Mouse (Mus musculus): ENCODE results near the gene Pde3a. TPM values are rescaled to one million over a fixed set of nuclear protein-coding genes. Genes with fewer than 3 reads are reported as not detected.
"Not testable (repeated sequence)": the region's sequence is repeated elsewhere in the genome, so short reads cannot be mapped to it uniquely, and the experiment has no call there.

Pde3a gene
- polyA plus RNA-seq, 1 experiment from 2014 or later: 7.4 TPM

DNA sequence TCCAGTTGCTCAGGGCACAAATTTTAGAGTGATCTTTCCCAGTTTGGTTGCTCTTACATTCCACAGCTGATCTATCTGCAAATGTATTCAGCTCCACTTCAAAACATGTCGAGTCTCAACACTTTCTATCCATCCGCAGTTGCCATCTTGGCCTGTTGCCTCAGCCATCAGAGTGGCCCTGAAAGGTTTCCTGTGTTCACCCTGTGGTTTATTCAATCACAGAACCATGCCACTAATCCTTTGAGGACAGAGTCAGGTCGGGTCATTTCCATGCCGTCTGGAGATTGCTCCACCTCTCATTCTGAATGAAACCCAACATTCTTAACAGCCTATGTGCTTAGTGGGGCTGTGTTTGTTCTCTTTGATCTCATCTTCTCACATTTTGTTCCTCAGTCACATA, 73.9 kb downstream of the Pde3a start:
- 28% methylated on average over 4 of the region's 4 CpGs for WGBS
- ATAC-seq (ENCODE audit: insufficient read depth) (no peak), DNase-seq (no peak)
- Histone ChIP-seq H3K9me3 (ENCODE audit: low read depth, low read length) (no peaks in the 10 kb centered on the region), H3K4me1 (ENCODE audit: insufficient read depth) (no peaks in the 10 kb centered on the region), H3K4me3 (ENCODE audit: low read depth, low read length) (no peak overlapping the region), H3K27me3 (ENCODE audit: insufficient read depth, low read length) (no peaks in the 10 kb centered on the region), H3K9ac (no peak overlapping the region), H3K27ac (ENCODE audit: low read depth) (no peak overlapping the region), H3K4me2 (no peak overlapping the region), H3K36me3 (ENCODE audit: insufficient read depth) (no peaks in the 10 kb centered on the region)
- no peak for TF ChIP-seq CTCF (IDR thresholded peaks at IDR 0.05; ENCODE audit: low read depth)

DNA sequence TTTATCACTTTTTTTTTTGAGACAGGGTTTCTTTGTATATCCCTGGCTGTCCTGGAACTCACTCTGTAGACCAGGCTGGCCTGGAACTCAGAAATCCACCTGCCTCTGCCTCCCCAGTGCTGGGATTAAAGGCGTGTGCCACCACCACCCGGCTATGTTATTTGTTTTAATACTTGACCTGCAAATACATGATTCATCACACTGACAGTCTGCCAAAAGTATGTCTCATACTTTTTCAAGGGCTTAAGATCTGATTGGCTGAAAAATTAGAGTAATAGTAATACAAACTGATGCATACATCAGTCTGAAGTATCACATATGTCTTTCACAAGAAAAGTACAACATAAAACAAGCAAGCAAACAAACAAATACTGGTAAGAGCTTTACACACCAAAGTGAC, 78.1 kb downstream of the Pde3a start:
- not testable (repeated sequence) for H3K27ac ChIP-seq (ENCODE audit: low read depth); H3K36me3 ChIP-seq (ENCODE audit: insufficient read depth); H3K4me2 ChIP-seq; ATAC-seq (ENCODE audit: insufficient read depth); H3K9ac ChIP-seq; DNase-seq; H3K9me3 ChIP-seq (ENCODE audit: low read depth, low read length); H3K4me3 ChIP-seq (ENCODE audit: low read depth, low read length); H3K4me1 ChIP-seq (ENCODE audit: insufficient read depth); H3K27me3 ChIP-seq (ENCODE audit: insufficient read depth, low read length)
- WGBS: 73% methylated on average over 2 of the region's 2 CpGs

DNA sequence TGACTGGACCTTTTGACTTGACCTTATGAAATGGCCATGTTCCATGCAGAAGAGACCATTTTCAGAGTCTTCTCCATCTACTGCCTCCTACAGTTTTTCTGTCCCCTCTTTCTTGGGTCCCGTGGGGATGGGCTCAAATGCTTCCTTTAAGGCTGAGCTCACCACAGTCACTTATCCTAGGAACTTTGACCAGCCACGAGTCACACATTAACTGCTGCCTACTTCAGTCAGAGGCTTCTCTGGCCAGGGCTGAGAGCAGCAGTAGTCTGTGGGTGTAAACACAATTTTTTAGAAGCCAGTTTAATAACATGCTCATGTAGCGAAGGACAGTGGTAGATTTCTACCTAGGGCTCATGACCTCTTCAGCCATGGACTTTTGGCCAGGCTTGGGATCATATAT, 79.0 kb downstream of the Pde3a start:
- Histone ChIP-seq H3K4me3 (ENCODE audit: low read depth, low read length) (no peak overlapping the region), H3K36me3 (ENCODE audit: insufficient read depth) (no peaks in the 10 kb centered on the region), H3K9ac (no peak overlapping the region), H3K27me3 (ENCODE audit: insufficient read depth, low read length) (no peaks in the 10 kb centered on the region), H3K4me1 (ENCODE audit: insufficient read depth) (0 out of 2 replicates have a peak, but pooled peaks cover 2% of the 10 kb centered on the region), H3K4me2 (no peak overlapping the region), H3K27ac (ENCODE audit: low read depth) (no peak overlapping the region), H3K9me3 (ENCODE audit: low read depth, low read length) (no peaks in the 10 kb centered on the region)
- no peak for TF ChIP-seq CTCF (IDR thresholded peaks at IDR 0.05; ENCODE audit: low read depth)
- no peak for DNase-seq
- ATAC-seq (ENCODE audit: insufficient read depth): no peak
- 84% methylated on average over 3 of the region's 3 CpGs for WGBS

DNA sequence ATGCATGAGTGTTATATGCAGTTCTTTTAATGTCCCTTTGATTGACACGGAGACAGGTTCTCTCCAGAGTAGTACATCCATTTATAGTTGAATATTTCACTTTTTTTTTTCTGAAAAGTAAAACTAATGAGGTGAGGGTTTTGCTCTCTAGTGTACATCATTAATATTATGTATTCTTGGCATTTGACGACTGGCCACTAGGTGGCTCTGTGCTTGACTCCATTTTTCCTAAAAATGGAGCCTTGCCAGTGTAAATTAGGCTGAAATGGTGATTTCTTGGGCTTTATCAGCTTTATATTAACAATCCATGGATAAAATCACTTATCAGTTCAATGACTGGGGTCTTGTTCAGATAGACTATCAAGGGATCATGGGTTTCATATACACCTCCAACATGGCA, 82.4 kb downstream of the Pde3a start:
- Histone ChIP-seq H3K4me1 (ENCODE audit: insufficient read depth) (0 out of 2 replicates have a peak, but pooled peaks cover 2% of the 10 kb centered on the region), H3K36me3 (ENCODE audit: insufficient read depth) (no peaks in the 10 kb centered on the region), H3K9me3 (ENCODE audit: low read depth, low read length) (no peaks in the 10 kb centered on the region), H3K27me3 (ENCODE audit: insufficient read depth, low read length) (no peaks in the 10 kb centered on the region), H3K9ac (no peak overlapping the region), H3K27ac (ENCODE audit: low read depth) (no peak overlapping the region), H3K4me3 (ENCODE audit: low read depth, low read length) (no peak overlapping the region), H3K4me2 (no peak overlapping the region)
- ATAC-seq (ENCODE audit: insufficient read depth): no peak
- TF ChIP-seq CTCF (IDR thresholded peaks at IDR 0.05; ENCODE audit: low read depth): peak; percentile 47
- 50% methylated on average over 2 of the region's 2 CpGs for WGBS
- no peak for DNase-seq

DNA sequence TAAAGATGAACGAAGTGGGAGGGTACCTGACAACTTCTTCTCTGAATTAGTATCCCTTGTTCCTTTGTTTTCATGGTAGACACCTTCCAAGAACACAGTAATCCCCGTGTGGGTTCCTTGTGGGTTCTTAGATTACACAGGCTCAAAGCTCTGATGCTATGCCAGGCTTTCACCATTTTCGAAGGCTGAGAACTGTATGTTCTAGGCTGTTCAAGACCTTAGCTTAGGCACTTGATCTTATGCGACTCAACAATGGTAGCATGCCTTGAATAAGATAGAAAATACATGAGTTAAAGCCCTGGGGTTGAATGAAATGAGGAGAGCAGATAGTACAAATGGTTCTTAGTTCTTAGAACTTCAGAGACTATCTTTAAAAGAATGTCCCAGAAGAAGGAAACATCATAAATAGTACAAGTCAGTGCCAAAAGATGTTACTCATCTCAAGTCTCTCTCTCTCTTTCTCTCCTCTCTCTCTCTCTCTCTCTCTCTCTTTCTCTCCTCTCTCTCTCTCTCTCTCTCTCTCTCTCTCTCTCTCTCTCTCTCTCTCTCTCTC, 83.6 kb downstream of the Pde3a start:
- H3K27ac ChIP-seq (ENCODE audit: low read depth): no peak overlapping the region
- H3K4me3 ChIP-seq (ENCODE audit: low read depth, low read length): no peak overlapping the region
- H3K36me3 ChIP-seq (ENCODE audit: insufficient read depth): no peaks in the 10 kb centered on the region
- 0 out of 2 replicates have a peak, but pooled peaks cover 2% of the 10 kb centered on the region for H3K4me1 ChIP-seq (ENCODE audit: insufficient read depth)
- DNase-seq (no peak), ATAC-seq (ENCODE audit: insufficient read depth) (no peak)
- no peak overlapping the region for H3K4me2 ChIP-seq
- no peaks in the 10 kb centered on the region for H3K9me3 ChIP-seq (ENCODE audit: low read depth, low read length)
- no peak overlapping the region for H3K9ac ChIP-seq
- no peaks in the 10 kb centered on the region for H3K27me3 ChIP-seq (ENCODE audit: insufficient read depth, low read length)
- WGBS: 84% methylated on average over 4 of the region's 4 CpGs
- no peak for TF ChIP-seq CTCF (IDR thresholded peaks at IDR 0.05; ENCODE audit: low read depth)

DNA sequence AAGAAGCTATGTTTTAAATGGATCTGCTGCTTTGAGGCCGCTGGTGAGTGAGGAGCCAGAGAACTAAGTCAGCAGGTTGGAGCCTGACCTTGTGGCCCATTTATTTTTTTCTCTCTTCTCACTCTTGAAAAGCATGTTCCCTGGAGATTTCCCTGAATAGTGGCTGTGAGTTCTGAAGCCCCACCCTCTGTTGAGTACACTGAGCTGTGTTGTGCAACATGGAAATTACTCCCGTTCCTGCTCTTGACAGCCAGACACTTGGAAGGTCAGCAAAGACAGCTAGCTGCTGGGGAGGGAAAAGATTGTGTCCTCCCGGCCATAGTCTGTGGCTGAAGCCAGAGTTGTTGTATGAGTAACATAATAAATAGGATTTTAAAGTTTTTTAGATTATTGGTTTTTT, 84.2 kb downstream of the Pde3a start:
- peak; percentile 90 for ATAC-seq (ENCODE audit: insufficient read depth)
- Histone ChIP-seq H3K36me3 (ENCODE audit: insufficient read depth) (no peaks in the 10 kb centered on the region), H3K4me2 (no peak overlapping the region), H3K4me1 (ENCODE audit: insufficient read depth) (0 out of 2 replicates have a peak, but pooled peaks cover 2% of the 10 kb centered on the region), H3K9ac (no peak overlapping the region), H3K27ac (ENCODE audit: low read depth) (no peak overlapping the region), H3K4me3 (ENCODE audit: low read depth, low read length) (no peak overlapping the region), H3K27me3 (ENCODE audit: insufficient read depth, low read length) (no peaks in the 10 kb centered on the region), H3K9me3 (ENCODE audit: low read depth, low read length) (no peaks in the 10 kb centered on the region)
- DNase-seq: peak; percentile 81
- WGBS: 14% methylated on average over 3 of the region's 3 CpGs
- TF ChIP-seq CTCF (IDR thresholded peaks at IDR 0.05; ENCODE audit: low read depth): no peak

DNA sequence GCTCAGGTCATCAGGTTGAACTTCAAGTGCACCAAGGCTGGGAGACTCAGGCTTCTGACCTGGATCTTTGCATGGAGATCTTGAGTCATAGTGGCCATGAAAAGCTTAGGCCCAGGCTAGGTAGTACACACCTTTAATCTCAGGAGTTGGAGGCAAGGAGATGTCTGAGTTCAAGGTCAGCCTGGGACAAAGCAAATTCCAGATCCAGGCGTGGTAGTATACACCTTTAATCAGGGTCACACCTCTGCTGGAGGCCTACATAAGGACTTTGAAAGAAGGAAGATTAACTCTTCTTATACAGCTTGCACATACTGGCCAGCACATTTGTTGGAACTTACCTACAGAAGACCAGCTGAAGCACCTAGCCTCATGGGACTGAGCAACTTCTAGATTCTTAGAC, 86.8 kb downstream of the Pde3a start:
- no peak overlapping the region for H3K27ac ChIP-seq (ENCODE audit: low read depth)
- H3K27me3 ChIP-seq (ENCODE audit: insufficient read depth, low read length): no peaks in the 10 kb centered on the region
- DNase-seq (no peak), ATAC-seq (ENCODE audit: insufficient read depth) (no peak)
- no peak overlapping the region for H3K4me3 ChIP-seq (ENCODE audit: low read depth, low read length)
- 76% methylated on average over 1 of the region's 1 CpGs for WGBS
- no peak overlapping the region for H3K4me2 ChIP-seq
- no peak overlapping the region for H3K9ac ChIP-seq
- no peak for TF ChIP-seq CTCF (IDR thresholded peaks at IDR 0.05; ENCODE audit: low read depth)
- no peaks in the 10 kb centered on the region for H3K4me1 ChIP-seq (ENCODE audit: insufficient read depth)
- no peaks in the 10 kb centered on the region for H3K36me3 ChIP-seq (ENCODE audit: insufficient read depth)
- no peaks in the 10 kb centered on the region for H3K9me3 ChIP-seq (ENCODE audit: low read depth, low read length)

DNA sequence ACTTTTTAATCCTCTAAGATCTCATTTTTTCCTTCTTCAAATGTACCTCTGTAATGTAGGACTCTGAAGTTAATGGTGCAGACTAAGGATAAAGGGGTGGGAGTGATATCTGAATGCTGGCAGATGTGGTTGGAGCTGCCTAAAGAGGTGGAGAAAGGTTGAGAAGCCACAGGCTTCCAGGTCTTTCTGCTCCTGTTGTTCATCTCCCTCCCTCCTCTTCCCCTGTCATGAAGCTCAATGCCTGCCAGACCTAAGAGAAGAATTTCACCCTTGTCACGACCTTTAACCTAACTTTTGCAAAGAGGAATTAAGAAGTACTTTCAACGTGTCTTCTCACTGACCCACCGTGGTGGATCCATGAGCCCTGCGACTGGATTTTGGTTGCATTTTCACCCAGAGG, 87.4 kb downstream of the Pde3a start:
- TF ChIP-seq CTCF (IDR thresholded peaks at IDR 0.05; ENCODE audit: low read depth): no peak
- H3K4me3 ChIP-seq (ENCODE audit: low read depth, low read length): no peak overlapping the region
- no peak for DNase-seq
- H3K9ac ChIP-seq: no peak overlapping the region
- H3K9me3 ChIP-seq (ENCODE audit: low read depth, low read length): no peaks in the 10 kb centered on the region
- no peaks in the 10 kb centered on the region for H3K27me3 ChIP-seq (ENCODE audit: insufficient read depth, low read length)
- WGBS: 61% methylated on average over 4 of the region's 4 CpGs
- no peak for ATAC-seq (ENCODE audit: insufficient read depth)
- H3K4me1 ChIP-seq (ENCODE audit: insufficient read depth): no peaks in the 10 kb centered on the region
- H3K4me2 ChIP-seq: no peak overlapping the region
- H3K27ac ChIP-seq (ENCODE audit: low read depth): no peak overlapping the region
- no peaks in the 10 kb centered on the region for H3K36me3 ChIP-seq (ENCODE audit: insufficient read depth)
